Mouse (Mus musculus) C2C12 (cell line): ENCODE data around the gene Hist1h4c. TPM values are rescaled to one million over a fixed set of nuclear protein-coding genes. Genes with fewer than 3 reads are reported as not detected.

ENCODE experiments used
- H3K27me3 ChIP-seq: one replicate; pipeline ENCODE4 v1.6.1; 2011; ENCODE audit not compliant: control insufficient read depth, insufficient read depth, insufficient read length
- H3K36me3 ChIP-seq: one replicate; pipeline ENCODE4 v1.6.1; 2011; ENCODE audit not compliant: control insufficient read depth, insufficient read depth
- H3K4me3 ChIP-seq: one replicate; pipeline ENCODE4 v1.5.1; 2011; ENCODE audit warnings: mild to moderate bottlenecking, control low read depth; ENCODE audit not compliant: poor library complexity, insufficient read depth, severe bottlenecking
- H3K79me2 ChIP-seq: one replicate; pipeline ENCODE4 v1.6.1; 2011; ENCODE audit not compliant: control insufficient read depth, insufficient read depth
- H3K79me3 ChIP-seq: one replicate; pipeline ENCODE4 v1.6.1; 2011; ENCODE audit warnings: low read depth, control low read depth
- H3ac ChIP-seq: one replicate; pipeline ENCODE3; 2011; ENCODE audit warnings: low read depth; ENCODE audit not compliant: control insufficient read depth, insufficient read length
- CEBPB ChIP-seq: IDR thresholded peaks from one replicate; pipeline ENCODE4 v1.6.1; 2011; ENCODE audit warnings: low read depth, mild to moderate bottlenecking, control low read depth, moderate library complexity
- CTCF ChIP-seq: IDR thresholded peaks from one replicate; pipeline ENCODE4 v1.5.1; 2011; ENCODE audit not compliant: control insufficient read depth, insufficient read depth, insufficient read length
- FOSL1 ChIP-seq: IDR thresholded peaks from one replicate; pipeline ENCODE4 v1.8.0; 2011; ENCODE audit warnings: mild to moderate bottlenecking, low read length; ENCODE audit not compliant: poor library complexity, insufficient read depth, severe bottlenecking
- MAX ChIP-seq: IDR thresholded peaks from one replicate; pipeline ENCODE4 v1.6.1; 2011; ENCODE audit warnings: mild to moderate bottlenecking, control low read depth
- MYOD1 ChIP-seq: IDR thresholded peaks from one replicate; pipeline ENCODE4 v1.6.1; 2011; ENCODE audit warnings: low read depth; ENCODE audit not compliant: control insufficient read depth, insufficient read length
- MYOG ChIP-seq: IDR thresholded peaks from one replicate; pipeline ENCODE4 v1.6.1; 2011; ENCODE audit not compliant: control insufficient read depth, insufficient read length; ENCODE audit errors: extremely low read depth
- USF1 ChIP-seq: IDR thresholded peaks from one replicate; pipeline ENCODE4 v1.6.1; 2011; ENCODE audit warnings: low read depth, mild to moderate bottlenecking, control low read depth, moderate library complexity
- microRNA-seq: library from miRNA; unstranded; fragments of <30 nt; microRNA quantifications from one replicate; pipeline ENCODE4, GENCODE M21; 2019; ENCODE audit warnings: borderline microRNAs expressed
- polyA plus RNA-seq: library from polyadenylated mRNA; unstranded; fragments of >200 nt; fragmentation: generic; extraction: Trizol; gene quantifications from one replicate; pipeline ENCODE4 v1.2.1, GENCODE M21; 2012; ENCODE audit warnings: missing spikeins

The Hist1h4c gene
- polyA plus RNA-seq, 1 experiment: 0.62 TPM

DNA sequence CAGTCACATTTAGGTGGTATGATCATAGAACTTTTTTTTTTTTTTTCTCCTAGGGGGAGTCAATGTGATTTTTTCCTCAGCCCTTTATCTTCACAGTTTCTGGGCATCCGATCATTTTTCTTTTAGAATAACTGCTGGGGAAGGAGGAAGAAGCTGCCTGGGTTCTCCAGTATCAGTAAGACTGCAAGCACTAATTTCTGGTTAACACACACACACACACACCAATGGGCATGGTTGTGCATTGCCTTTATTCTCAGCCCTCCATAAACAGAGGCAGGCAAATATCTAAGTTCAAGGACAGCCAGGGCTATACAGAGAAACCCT lies 15.7 kb downstream of the Hist1h4c start:
- Histone ChIP-seq H3K27me3 (no peaks in the 10 kb centered on the region), H3K36me3 (no peaks in the 10 kb centered on the region), H3K79me2 (peaks cover 6% of the 10 kb centered on the region), H3K4me3 (peak overlapping the region; percentile 21), H3ac (peak overlapping the region; percentile 73), H3K79me3 (no peaks in the 10 kb centered on the region)
- TF ChIP-seq CEBPB (no peak), MYOD1 (no peak), CTCF (no peak), USF1 (no peak), MYOG (no peak), MAX (no peak), FOSL1 (no peak)

DNA sequence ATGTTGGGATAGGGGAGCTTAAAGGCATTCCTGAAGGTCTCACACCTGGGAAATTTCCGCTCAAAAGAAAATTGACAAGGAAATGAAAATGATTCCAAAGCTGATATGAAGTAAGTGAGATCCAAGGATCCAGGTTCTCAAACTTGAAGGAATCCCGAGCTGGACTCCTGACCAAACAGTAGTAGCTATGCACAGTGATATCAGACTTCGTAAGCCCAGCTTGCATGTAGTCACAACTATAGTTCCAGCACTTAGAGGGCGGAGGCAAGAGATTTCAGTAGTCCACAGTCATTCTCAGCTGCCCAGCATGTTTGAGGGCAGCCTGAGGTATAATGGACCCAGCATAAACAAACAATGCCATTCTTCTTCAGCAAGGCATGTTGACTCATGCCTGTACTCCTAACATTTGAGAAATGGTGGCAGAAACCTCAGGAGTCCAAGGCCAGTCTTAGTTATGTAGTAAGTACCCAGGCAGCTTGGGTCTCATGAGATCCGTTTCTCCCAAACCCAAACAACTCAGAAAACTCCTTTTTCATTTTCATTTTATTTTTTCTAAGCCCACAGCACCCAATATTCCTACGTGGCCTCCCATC lies 16.2 kb downstream of the Hist1h4c start:
- Histone ChIP-seq H3ac (no peak overlapping the region), H3K79me3 (no peaks in the 10 kb centered on the region), H3K4me3 (no peak overlapping the region), H3K27me3 (no peaks in the 10 kb centered on the region), H3K79me2 (peaks cover 6% of the 10 kb centered on the region), H3K36me3 (no peaks in the 10 kb centered on the region)
- TF ChIP-seq FOSL1 (no peak), CEBPB (no peak), USF1 (no peak), CTCF (no peak), MYOG (no peak), MYOD1 (no peak), MAX (no peak)

DNA sequence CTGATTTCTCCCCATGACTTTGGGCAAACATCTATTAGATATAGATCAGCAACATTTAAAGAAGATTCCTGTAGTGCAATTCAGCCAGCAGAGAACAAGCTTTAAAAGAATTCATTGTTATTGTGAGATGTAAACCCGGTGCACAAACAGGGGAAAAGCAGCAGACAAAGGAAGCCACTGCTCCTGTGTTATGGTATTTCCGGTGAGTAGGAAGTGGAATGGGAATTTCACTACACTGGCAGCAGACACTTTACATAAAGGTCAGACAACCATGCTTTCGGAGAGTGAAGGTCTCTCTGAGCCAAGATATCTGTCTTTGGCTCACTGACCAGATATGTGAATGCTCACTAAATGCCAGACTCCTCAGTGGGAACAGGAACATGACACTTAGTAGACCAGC lies 35.7 kb downstream of the Hist1h4c start:
- Histone ChIP-seq H3K79me2 (no peaks in the 10 kb centered on the region), H3K27me3 (no peaks in the 10 kb centered on the region), H3K4me3 (no peak overlapping the region), H3K36me3 (no peaks in the 10 kb centered on the region), H3K79me3 (no peaks in the 10 kb centered on the region), H3ac (no peak overlapping the region)
- TF ChIP-seq MYOD1 (no peak), CEBPB (no peak), MAX (no peak), FOSL1 (no peak), USF1 (no peak), MYOG (no peak), CTCF (no peak)

DNA sequence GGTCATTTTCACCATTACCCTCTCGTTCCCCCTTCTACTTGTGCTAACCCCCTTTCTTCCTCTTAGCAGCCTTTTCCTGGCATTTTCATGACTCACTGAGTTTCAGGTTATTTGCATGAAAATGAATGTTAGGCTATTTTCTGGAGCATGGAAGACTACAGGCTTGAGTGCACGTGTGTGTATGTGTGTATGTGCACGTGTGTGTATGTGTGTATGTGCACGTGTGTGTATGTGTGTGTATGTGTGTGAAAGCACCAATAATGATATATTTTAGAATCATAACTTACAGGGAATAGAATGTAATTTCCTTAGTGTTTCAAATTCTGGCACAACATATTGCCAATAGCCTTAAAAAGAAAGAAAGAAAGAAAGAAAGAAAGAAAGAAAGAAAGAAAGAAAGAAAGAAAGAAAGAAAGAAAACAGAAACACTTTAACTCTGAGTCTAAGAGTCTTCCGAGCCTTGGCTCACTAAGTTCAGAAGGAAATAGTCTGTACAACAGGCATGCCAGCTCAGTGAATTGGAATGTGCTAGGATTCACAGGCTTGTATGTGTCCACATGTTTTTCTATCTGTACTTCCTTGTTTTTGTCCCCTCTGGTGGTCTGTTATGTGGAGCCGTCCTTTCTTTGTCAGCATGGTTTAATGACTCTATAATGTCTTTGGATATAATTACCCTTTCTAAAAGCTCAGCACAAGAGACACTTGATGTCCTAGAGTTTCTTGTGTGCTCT lies 38.5 kb downstream of the Hist1h4c start:
- no peaks in the 10 kb centered on the region for H3K27me3 ChIP-seq
- H3ac ChIP-seq: no peak overlapping the region
- TF ChIP-seq MAX: no peak
- no peak for TF ChIP-seq MYOD1
- TF ChIP-seq CTCF: no peak
- H3K4me3 ChIP-seq: no peak overlapping the region
- H3K36me3 ChIP-seq: no peaks in the 10 kb centered on the region
- no peaks in the 10 kb centered on the region for H3K79me2 ChIP-seq
- H3K79me3 ChIP-seq: no peaks in the 10 kb centered on the region

Small RNA genes within 50 kb of the gene (microRNA-seq; reads per million reads assigned to microRNA genes)
- not detected for gene Gm44314
- not detected for gene Gm44350

Other genes with a start within 250 kb of the Hist1h4c start
- gene Btn1a1, start 232.6 kb downstream of the Hist1h4c start, polyA plus RNA-seq: not detected
- 0.07 TPM for gene Btn2a2, start 209.6 kb downstream of the Hist1h4c start, polyA plus RNA-seq
- 6.9 TPM for gene Hist1h4h, start 167.4 kb downstream of the Hist1h4c start, polyA plus RNA-seq
- 98.1 TPM for gene Hist1h2af, start 164.5 kb downstream of the Hist1h4c start, polyA plus RNA-seq
- 5.5 TPM for gene Hist1h3g, start 163.0 kb downstream of the Hist1h4c start, polyA plus RNA-seq
- 1.2 TPM for gene Hist1h2bh, start 155.1 kb downstream of the Hist1h4c start, polyA plus RNA-seq
- gene Hist1h3f, start 154.4 kb downstream of the Hist1h4c start, polyA plus RNA-seq: 1.2 TPM
- gene Hist1h4f, start 146.8 kb downstream of the Hist1h4c start, polyA plus RNA-seq: 7.4 TPM
- 0.25 TPM for gene Hist1h1d, start 145.2 kb downstream of the Hist1h4c start, polyA plus RNA-seq
- gene Hist1h3e, start 136.1 kb downstream of the Hist1h4c start, polyA plus RNA-seq: 2.8 TPM
- gene Hist1h2ae, start 127.2 kb downstream of the Hist1h4c start, polyA plus RNA-seq: 12.6 TPM
- 9.9 TPM for gene Hist1h2bg, start 127.1 kb downstream of the Hist1h4c start, polyA plus RNA-seq
- 4.5 TPM for gene Hist1h2bf, start 124.3 kb downstream of the Hist1h4c start, polyA plus RNA-seq
- 0.73 TPM for gene Hist1h2ad, start 124.1 kb downstream of the Hist1h4c start, polyA plus RNA-seq
- 1.9 TPM for gene Hist1h3d, start 122.7 kb downstream of the Hist1h4c start, polyA plus RNA-seq
- 2.8 TPM for gene Hist1h4d, start 116.9 kb downstream of the Hist1h4c start, polyA plus RNA-seq
- 0.98 TPM for gene Hist1h2be, start 77.3 kb downstream of the Hist1h4c start, polyA plus RNA-seq
- 1.2 TPM for gene Hist1h1e, start 75.9 kb downstream of the Hist1h4c start, polyA plus RNA-seq
- 0.54 TPM for gene Hist1h2ac, start 14.5 kb downstream of the Hist1h4c start, polyA plus RNA-seq
- 16.8 TPM for gene Hist1h2bc, start 14.3 kb downstream of the Hist1h4c start, polyA plus RNA-seq
- not detected for gene Hist1h1t, start 2.6 kb downstream of the Hist1h4c start, polyA plus RNA-seq
- 0.91 TPM for gene Hfe, start 12.4 kb upstream of the Hist1h4c start, polyA plus RNA-seq
- 45.9 TPM for gene Hist1h1c, start 40.4 kb upstream of the Hist1h4c start, polyA plus RNA-seq
- gene Hist1h3c, start 47.1 kb upstream of the Hist1h4c start, polyA plus RNA-seq: 6.1 TPM
- gene Hist1h2bb, start 48.3 kb upstream of the Hist1h4c start, polyA plus RNA-seq: 2.8 TPM
- gene Hist1h2ab, start 52.7 kb upstream of the Hist1h4c start, polyA plus RNA-seq: 9.3 TPM
- 2.0 TPM for gene Hist1h3b, start 53.8 kb upstream of the Hist1h4c start, polyA plus RNA-seq
- gene Hist1h4b, start 58.6 kb upstream of the Hist1h4c start, polyA plus RNA-seq: 16.8 TPM
- gene Hist1h4a, start 62.8 kb upstream of the Hist1h4c start, polyA plus RNA-seq: 6.8 TPM
- gene Hist1h3a, start 63.9 kb upstream of the Hist1h4c start, polyA plus RNA-seq: 2.4 TPM
- gene Hist1h1a, start 65.2 kb upstream of the Hist1h4c start, polyA plus RNA-seq: 1.5 TPM
- 0.02 TPM for gene Trim38, start 71.5 kb upstream of the Hist1h4c start, polyA plus RNA-seq
- gene Slc17a2, start 108.5 kb upstream of the Hist1h4c start, polyA plus RNA-seq: not detected
- not detected for gene Slc17a3, start 141.0 kb upstream of the Hist1h4c start, polyA plus RNA-seq
- gene Slc17a1, start 169.3 kb upstream of the Hist1h4c start, polyA plus RNA-seq: not detected
- not detected for gene Slc17a4, start 216.6 kb upstream of the Hist1h4c start, polyA plus RNA-seq
- gene Hist1h2ba, start 235.7 kb upstream of the Hist1h4c start, polyA plus RNA-seq: not detected
- gene Hist1h2aa, start 236.0 kb upstream of the Hist1h4c start, polyA plus RNA-seq: not detected